Mouse (Mus musculus): ENCODE data around the gene Gabrg3.

Gene Gabrg3

DNA sequence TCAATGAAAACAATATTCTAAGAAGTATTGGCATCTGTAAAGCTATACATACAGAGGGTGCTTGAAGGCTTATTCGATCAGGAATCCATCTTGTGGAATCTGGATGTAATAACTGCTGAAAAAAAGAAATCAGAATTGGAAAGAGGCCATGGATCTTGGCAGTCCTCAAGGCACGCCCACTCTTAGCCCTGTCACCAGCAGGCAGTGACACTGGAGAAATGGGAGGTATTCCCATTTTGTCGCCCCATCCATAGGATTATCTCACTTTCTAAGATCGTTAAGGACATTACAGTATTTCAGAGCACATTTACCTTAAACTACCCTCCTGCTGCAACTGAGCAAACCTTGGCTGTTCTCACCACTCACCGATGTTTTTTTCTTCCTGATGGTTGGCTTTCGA, 657.8 kb downstream of the Gabrg3 start:
- DNase-seq (ENCODE audit: low spot score in 2 of 2), result no peak

Measured in right cerebral cortex, postnatal 10 days (tissue).